Mouse (Mus musculus) midbrain, embryonic 13.5 days (tissue): ENCODE measurements around the gene Cntn4. TPM values are rescaled to one million over a fixed set of nuclear protein-coding genes. Genes with fewer than 3 reads are reported as not detected.

Experiments used
- ATAC-seq: fragments of 200-750 bp; cut with Nextera tagmentation; 2 replicates; pipeline ENCODE4 v1.8.0; 2017; ENCODE audit warnings: mild to moderate bottlenecking, moderate TSS enrichment, moderate library complexity
- H3K27ac ChIP-seq: fragments of 300-500 bp; sonication (generic); 2 replicates; pipeline ENCODE4 v1.5.1; 2015; ENCODE audit warnings: inconsistent platforms, mild to moderate bottlenecking, moderate library complexity
- H3K27me3 ChIP-seq: fragments of 300-500 bp; sonication (generic); 2 replicates; pipeline ENCODE4 v1.6.1; 2015; ENCODE audit warnings: mild to moderate bottlenecking, inconsistent platforms
- H3K36me3 ChIP-seq: fragments of 300-500 bp; sonication (generic); 2 replicates; pipeline ENCODE4 v1.6.1; 2015; ENCODE audit warnings: mild to moderate bottlenecking, inconsistent platforms
- H3K4me1 ChIP-seq: fragments of 300-500 bp; sonication (generic); replicated peaks from 2 replicates; pipeline ENCODE4 v1.6.1; 2015; ENCODE audit warnings: inconsistent platforms
- H3K4me2 ChIP-seq: fragments of 300-500 bp; sonication (generic); replicated peaks from 2 replicates; pipeline ENCODE4 v1.6.1; 2015; ENCODE audit warnings: moderate library complexity, mild to moderate bottlenecking, inconsistent platforms
- H3K4me3 ChIP-seq: fragments of 300-500 bp; sonication (generic); replicated peaks from 2 replicates; pipeline ENCODE4 v1.5.1; 2015; ENCODE audit warnings: mild to moderate bottlenecking, inconsistent platforms
- H3K9ac ChIP-seq: fragments of 300-500 bp; sonication (generic); replicated peaks from 2 replicates; pipeline ENCODE4 v1.6.1; 2015; ENCODE audit warnings: mild to moderate bottlenecking, inconsistent platforms
- H3K9me3 ChIP-seq: fragments of 300-500 bp; sonication (generic); 2 replicates; pipeline ENCODE4 v1.6.1; 2016; ENCODE audit warnings: mild to moderate bottlenecking, inconsistent platforms
- WGBS: fragments of 180-500 bp; shearing (Covaris S2); methylation state at CpG from one replicate; pipeline ENCODE4 v1.1.7; 2015; 5-methylcytosine and 5-hydroxymethylcytosine counted together
- polyA plus RNA-seq: library from polyadenylated mRNA; unstranded; fragments of >200 nt; fragmentation: Nextera tagmentation; extraction: Ambion mirVana; gene quantifications from 2 replicates; pipeline ENCODE4 v1.2.1, GENCODE M21; 2015

Gene Cntn4
- polyA plus RNA-seq, 1 experiment from 2014 or later: 10.9 TPM

GRCm38 (mm10) chr6:106118523-106119081 is 441.1 kb downstream of the Cntn4 start:
- H3K27me3 ChIP-seq: no peaks in the 10 kb centered on the region
- peak overlapping the region; percentile 39 for H3K4me3 ChIP-seq
- peak overlapping the region; percentile 53 for H3K4me2 ChIP-seq
- no peaks in the 10 kb centered on the region for H3K9me3 ChIP-seq
- 5% methylated on average over 15 of the region's 15 CpGs for WGBS
- peak overlapping the region; percentile 36 for H3K9ac ChIP-seq
- no peaks in the 10 kb centered on the region for H3K36me3 ChIP-seq
- peak; percentile 97 for ATAC-seq
- H3K27ac ChIP-seq: 0 out of 2 replicates have a peak overlapping the region, but pooled peaks have one; percentile 30
- peaks cover 10% of the 10 kb centered on the region; the same call in 1 of the 2 replicates for H3K4me1 ChIP-seq

DNA sequence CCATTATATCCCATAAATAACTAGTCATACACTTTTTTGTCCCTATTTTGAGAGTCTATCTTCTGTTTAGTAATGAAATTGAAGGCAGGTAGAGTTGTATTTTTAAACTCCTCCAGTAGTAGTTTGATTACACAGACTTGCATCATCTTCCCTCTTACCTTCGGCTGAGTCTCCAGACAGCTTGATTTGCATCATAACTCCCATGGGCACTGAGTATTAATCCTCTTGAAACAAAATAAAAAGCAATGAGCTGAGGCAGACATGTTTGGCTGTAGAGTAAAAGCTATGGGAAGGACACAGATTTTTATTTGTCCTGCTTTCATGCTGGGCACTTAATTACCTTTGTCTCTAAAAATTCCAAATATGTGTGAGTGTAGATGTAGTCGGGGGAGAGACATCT is 476.1 kb downstream of the Cntn4 start:
- WGBS: 58% methylated on average over 2 of the region's 2 CpGs

DNA sequence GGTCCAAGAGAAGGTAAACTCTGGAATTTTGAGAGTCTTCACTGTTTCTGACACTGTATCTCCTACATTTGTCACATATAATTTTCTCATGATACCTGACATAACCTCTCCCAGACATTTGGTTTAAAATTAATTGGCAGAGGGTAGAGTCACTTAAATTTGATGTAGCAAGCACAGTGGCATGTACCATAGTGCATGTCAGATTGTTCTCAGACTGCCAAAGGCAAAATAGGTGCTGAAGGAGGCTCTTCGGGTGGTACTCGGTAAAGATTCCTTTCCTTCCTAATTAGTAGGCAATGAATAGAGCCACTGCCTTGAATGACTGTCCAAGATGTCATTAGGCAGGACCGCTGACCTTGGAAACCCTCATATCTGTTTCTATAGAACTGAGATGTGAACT is 477.9 kb downstream of the Cntn4 start:
- H3K9me3 ChIP-seq: no peaks in the 10 kb centered on the region
- H3K27me3 ChIP-seq: no peaks in the 10 kb centered on the region
- no peak overlapping the region for H3K4me3 ChIP-seq
- H3K36me3 ChIP-seq: no peaks in the 10 kb centered on the region
- WGBS: 81% methylated on average over 3 of the region's 3 CpGs
- no peak for ATAC-seq
- no peaks in the 10 kb centered on the region for H3K4me1 ChIP-seq
- H3K9ac ChIP-seq: no peak overlapping the region
- H3K4me2 ChIP-seq: no peak overlapping the region
- no peak overlapping the region for H3K27ac ChIP-seq

More for the DNA sequence above, 476.1 kb downstream of the Cntn4 start:
- no peak for ATAC-seq
- Histone ChIP-seq H3K4me2 (no peak overlapping the region), H3K9ac (no peak overlapping the region), H3K4me1 (no peaks in the 10 kb centered on the region), H3K4me3 (no peak overlapping the region), H3K27me3 (no peaks in the 10 kb centered on the region), H3K27ac (no peak overlapping the region), H3K9me3 (no peaks in the 10 kb centered on the region), H3K36me3 (no peaks in the 10 kb centered on the region)

- Histone ChIP-seq H3K9ac (no peak overlapping the region), H3K4me3 (no peak overlapping the region), H3K36me3 (no peaks in the 10 kb centered on the region), H3K4me1 (0 out of 2 replicates have a peak, but pooled peaks cover 3% of the 10 kb centered on the region), H3K4me2 (no peak overlapping the region), H3K27me3 (no peaks in the 10 kb centered on the region), H3K27ac (no peak overlapping the region), H3K9me3 (no peaks in the 10 kb centered on the region)
- WGBS: 90% methylated on average over 5 of the region's 5 CpGs
- no peak for ATAC-seq
These were observed 500.1 kb downstream of the Cntn4 start for GRCm38 (mm10) chr6:106177546-106177945.

- 0 out of 2 replicates have a peak, but pooled peaks cover 3% of the 10 kb centered on the region for H3K4me1 ChIP-seq
- no peaks in the 10 kb centered on the region for H3K27me3 ChIP-seq
- H3K9me3 ChIP-seq: no peaks in the 10 kb centered on the region
- H3K36me3 ChIP-seq: no peaks in the 10 kb centered on the region
- no peak overlapping the region for H3K4me3 ChIP-seq
- no peak for ATAC-seq
- 77% methylated on average over 2 of the region's 2 CpGs for WGBS
- H3K9ac ChIP-seq: no peak overlapping the region
- no peak overlapping the region for H3K4me2 ChIP-seq
- H3K27ac ChIP-seq: no peak overlapping the region
These were observed 504.1 kb downstream of the Cntn4 start for GRCm38 (mm10) chr6:106181596-106181995.

GRCm38 (mm10) chr6:106200974-106201373 is 523.5 kb downstream of the Cntn4 start:
- no peaks in the 10 kb centered on the region for H3K4me1 ChIP-seq
- H3K4me2 ChIP-seq: no peak overlapping the region
- no peak overlapping the region for H3K4me3 ChIP-seq
- H3K27ac ChIP-seq: no peak overlapping the region
- H3K9me3 ChIP-seq: no peaks in the 10 kb centered on the region
- H3K9ac ChIP-seq: no peak overlapping the region
- ATAC-seq: no peak
- H3K36me3 ChIP-seq: no peaks in the 10 kb centered on the region
- 94% methylated on average over 1 of the region's 1 CpGs for WGBS
- no peaks in the 10 kb centered on the region for H3K27me3 ChIP-seq

DNA sequence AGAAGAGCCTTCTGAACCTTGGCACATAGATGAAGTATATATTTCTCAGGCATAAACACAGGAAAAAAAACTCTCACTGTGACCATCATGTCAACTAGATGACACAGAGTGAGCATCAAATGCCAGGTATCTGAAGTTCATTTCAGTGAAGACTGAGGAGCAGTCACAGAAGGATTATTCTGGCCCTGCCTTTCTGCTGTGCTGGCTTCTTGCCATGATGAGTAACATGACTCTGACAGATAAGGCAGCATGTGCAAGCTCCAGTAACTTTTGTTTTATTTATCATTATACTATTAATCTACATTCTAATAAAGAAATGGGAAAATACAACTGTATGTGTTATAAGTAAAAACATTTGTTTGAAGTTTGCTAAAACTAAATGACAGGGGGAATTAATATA is 529.9 kb downstream of the Cntn4 start:
- Histone ChIP-seq H3K4me1 (no peaks in the 10 kb centered on the region), H3K9ac (no peak overlapping the region), H3K27ac (no peak overlapping the region), H3K36me3 (no peaks in the 10 kb centered on the region), H3K4me2 (no peak overlapping the region), H3K4me3 (no peak overlapping the region), H3K27me3 (no peaks in the 10 kb centered on the region), H3K9me3 (no peaks in the 10 kb centered on the region)
- ATAC-seq: no peak

GRCm38 (mm10) chr6:106213071-106213470 is 535.6 kb downstream of the Cntn4 start:
- Histone ChIP-seq H3K4me3 (no peak overlapping the region), H3K9me3 (no peaks in the 10 kb centered on the region), H3K4me1 (no peaks in the 10 kb centered on the region), H3K9ac (no peak overlapping the region), H3K27me3 (no peaks in the 10 kb centered on the region), H3K27ac (no peak overlapping the region), H3K4me2 (no peak overlapping the region), H3K36me3 (no peaks in the 10 kb centered on the region)
- WGBS: 95% methylated on average over 4 of the region's 4 CpGs
- ATAC-seq: no peak

DNA sequence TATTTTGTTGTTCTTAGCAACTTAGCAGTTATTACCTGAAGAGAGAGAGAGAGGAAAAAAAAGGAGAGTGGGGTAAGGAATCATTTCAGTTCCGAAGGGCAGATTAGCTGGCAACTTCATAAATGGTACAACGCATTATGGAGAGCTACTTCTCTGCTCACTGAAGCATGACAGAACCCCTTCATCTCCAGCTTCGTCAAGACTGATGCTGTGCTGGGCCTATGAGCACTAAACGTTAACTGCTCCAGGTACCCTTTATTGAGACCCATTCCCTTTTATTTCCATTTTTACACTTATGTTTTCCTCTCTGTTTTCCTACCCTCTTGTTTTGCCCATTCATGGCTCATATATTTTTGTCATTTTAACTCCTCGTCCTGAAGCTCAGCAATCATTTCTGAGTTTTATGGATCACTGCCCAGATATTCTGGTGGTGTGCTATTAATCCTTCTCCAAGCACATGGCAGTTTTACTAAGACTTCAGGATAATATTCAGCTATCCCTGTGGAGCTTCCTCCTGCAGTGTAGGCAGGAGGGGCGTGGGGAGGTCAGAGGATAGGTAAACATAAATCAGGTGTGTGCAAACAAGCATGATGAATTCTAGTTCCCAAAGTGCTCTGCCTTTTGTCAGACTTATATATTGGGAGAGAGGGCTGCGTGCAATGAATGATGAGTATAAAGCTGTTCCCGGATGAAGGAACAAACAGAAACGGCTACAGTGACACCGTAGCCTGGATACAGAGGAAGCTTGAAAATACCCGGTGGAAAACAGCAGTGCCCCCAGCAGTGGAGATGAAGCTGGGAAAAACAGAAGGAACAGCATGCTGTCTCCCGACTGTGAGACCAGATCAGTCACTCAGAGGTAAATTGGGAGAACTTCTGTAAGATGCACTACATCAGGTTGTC is 559.8 kb downstream of the Cntn4 start:
- H3K27ac ChIP-seq: no peak overlapping the region
- H3K27me3 ChIP-seq: no peaks in the 10 kb centered on the region
- WGBS: 52% methylated on average over 12 of the region's 12 CpGs
- H3K4me1 ChIP-seq: 0 out of 2 replicates have a peak, but pooled peaks cover 3% of the 10 kb centered on the region
- ATAC-seq: peak; percentile 55; the same call in 1 of the 2 replicates
- no peaks in the 10 kb centered on the region for H3K9me3 ChIP-seq
- H3K4me2 ChIP-seq: no peak overlapping the region
- no peaks in the 10 kb centered on the region for H3K36me3 ChIP-seq
- H3K4me3 ChIP-seq: no peak overlapping the region
- no peak overlapping the region for H3K9ac ChIP-seq

DNA sequence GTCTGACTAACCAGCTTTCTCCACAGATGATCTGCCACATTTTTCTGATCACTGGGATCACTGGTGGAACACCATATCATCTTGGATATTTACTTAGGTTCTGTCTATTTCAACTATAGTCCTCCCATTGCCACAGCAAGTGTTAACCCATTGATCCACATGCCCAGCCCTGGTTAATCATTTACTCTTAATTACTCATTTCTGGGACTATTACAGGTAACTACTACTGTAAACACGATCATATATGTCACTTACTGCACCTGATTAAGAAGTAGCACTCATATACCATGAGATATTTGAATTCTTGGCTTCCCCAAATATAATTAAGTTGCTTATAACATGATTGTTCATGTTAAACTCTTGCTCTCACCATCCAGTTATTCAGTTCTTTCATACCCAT is 564.1 kb downstream of the Cntn4 start:
- H3K4me2 ChIP-seq: no peak overlapping the region
- H3K27me3 ChIP-seq: no peaks in the 10 kb centered on the region
- no peaks in the 10 kb centered on the region for H3K36me3 ChIP-seq
- ATAC-seq: no peak
- H3K27ac ChIP-seq: no peak overlapping the region
- H3K4me1 ChIP-seq: 0 out of 2 replicates have a peak, but pooled peaks cover 3% of the 10 kb centered on the region
- H3K9me3 ChIP-seq: no peaks in the 10 kb centered on the region
- 75% methylated on average over 1 of the region's 1 CpGs for whole genome bisulfite sequencing
- no peak overlapping the region for H3K4me3 ChIP-seq
- no peak overlapping the region for H3K9ac ChIP-seq

DNA sequence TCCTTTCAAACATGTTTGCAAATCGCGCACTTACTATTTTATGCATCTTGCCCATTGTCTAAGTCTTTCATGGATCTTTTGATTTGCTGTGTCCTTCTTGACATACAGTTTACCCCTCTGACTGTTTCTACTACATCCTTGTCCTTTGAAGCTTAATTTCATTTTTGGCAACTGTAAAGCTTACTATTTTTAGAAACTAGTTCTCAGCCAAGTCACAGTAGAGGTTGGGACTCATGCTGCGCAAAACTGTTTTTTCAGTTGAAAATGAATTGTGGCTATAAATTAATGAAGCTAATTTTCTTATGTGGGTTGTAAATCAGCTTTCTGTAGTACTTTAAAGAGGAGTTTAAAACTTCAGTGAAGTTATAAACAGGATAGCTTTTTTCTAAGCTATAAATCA is 585.9 kb downstream of the Cntn4 start:
- Histone ChIP-seq H3K4me2 (no peak overlapping the region), H3K27ac (no peak overlapping the region), H3K36me3 (no peaks in the 10 kb centered on the region), H3K4me3 (no peak overlapping the region), H3K4me1 (no peaks in the 10 kb centered on the region), H3K27me3 (no peaks in the 10 kb centered on the region), H3K9ac (no peak overlapping the region), H3K9me3 (no peaks in the 10 kb centered on the region)
- over 99% methylated on average over 3 of the region's 3 CpGs for WGBS
- no peak for ATAC-seq

DNA sequence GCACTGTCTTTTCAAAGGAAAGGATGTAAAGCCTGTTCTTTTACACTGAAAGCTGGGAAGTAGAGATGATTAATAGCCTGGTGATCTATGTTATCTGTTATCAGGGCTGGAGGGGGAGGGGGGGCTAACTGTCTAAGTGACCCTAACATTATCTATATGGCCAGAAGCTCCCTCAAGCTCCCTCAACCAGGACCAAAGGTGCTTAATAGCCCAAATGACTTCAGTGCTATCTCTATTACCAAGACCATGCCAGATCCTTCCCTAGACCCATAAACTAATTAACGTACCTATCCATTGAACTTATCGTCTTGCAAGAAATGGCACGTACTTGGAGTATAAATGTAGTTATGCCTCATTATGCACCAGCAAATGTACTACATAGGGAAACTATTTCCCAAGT is 588.0 kb downstream of the Cntn4 start:
- H3K4me3 ChIP-seq: no peak overlapping the region
- H3K9me3 ChIP-seq: no peaks in the 10 kb centered on the region
- no peak overlapping the region for H3K9ac ChIP-seq
- H3K27me3 ChIP-seq: no peaks in the 10 kb centered on the region
- ATAC-seq: no peak
- H3K27ac ChIP-seq: no peak overlapping the region
- no peaks in the 10 kb centered on the region for H3K36me3 ChIP-seq
- 88% methylated on average over 3 of the region's 3 CpGs for WGBS
- H3K4me1 ChIP-seq: no peaks in the 10 kb centered on the region
- no peak overlapping the region for H3K4me2 ChIP-seq
